Mouse (Mus musculus): ENCODE data around the gene Zfp239. TPM values are rescaled to one million over a fixed set of nuclear protein-coding genes. Genes with fewer than 3 reads are reported as not detected.
"Not testable (repeated sequence)": the region's sequence is repeated elsewhere in the genome, so short reads cannot be mapped to it uniquely, and the experiment has no call there.

The Zfp239 gene
- polyA plus RNA-seq (2021) = 14.3 TPM

DNA sequence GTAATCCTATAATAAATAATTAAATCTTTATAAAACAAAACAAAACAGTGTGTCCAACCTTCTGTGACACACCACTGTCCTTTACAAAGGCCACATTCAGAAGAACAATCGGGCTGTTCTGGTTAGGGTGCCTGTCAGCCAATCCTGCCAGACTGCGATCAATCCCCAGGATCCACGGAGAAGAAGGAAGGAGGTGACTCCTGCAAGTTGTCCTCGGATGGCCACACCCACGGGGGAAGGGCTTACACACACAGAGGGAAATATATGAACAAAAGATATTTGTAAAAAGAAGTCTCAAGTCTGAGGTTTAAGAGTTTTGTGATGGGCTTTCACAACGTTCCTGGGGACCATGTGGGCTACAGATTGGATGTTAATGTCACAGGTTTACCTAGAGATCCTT is at the start of gene Zfp239:
TSS of gene Zfp239 (plus strand) at position 253 of the 400 bp plus-strand sequence.
- no peaks in the 10 kb centered on the region for H3K27me3 ChIP-seq
- CTCF ChIA-PET = no interaction called here
- ATAC-seq = no peak
- TF ChIP-seq CTCF (IDR thresholded peaks at IDR 0.05) = no peak
- POLR2A ChIA-PET = no interaction called here
- DNase-seq (ENCODE audit: low read depth, low spot score) = no peak
- in situ Hi-C loops (cut with MboI; ENCODE audit: low pct_unique_long_range_greater_than_20kb) = loop anchor here (25.0 kb wide), 1 partner anchor 525 kb away; no protein-coding TSS in a partner anchor

DNA sequence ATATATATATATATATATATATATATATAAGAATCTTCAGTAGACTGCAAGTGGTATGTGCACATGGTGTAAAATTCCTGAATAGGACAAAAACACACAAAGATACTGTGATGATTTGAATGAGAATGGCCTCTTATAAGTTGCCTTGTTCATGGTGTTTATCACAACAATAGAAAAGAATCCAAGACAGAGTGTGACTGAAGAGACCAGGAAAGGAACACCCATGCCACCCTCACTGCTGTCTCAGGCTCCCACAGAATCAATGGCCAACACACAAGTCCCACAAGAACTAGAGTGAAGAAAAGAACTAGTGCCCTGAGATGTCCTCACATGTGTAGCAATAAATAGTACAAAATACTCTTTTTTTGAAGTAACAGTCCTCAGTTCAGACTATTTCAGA is 47.2 kb upstream of the Zfp239 start:
- no peaks in the 10 kb centered on the region for H3K27me3 ChIP-seq
- ATAC-seq (no peak), DNase-seq (ENCODE audit: low read depth, low spot score) (no peak)
- POLR2A ChIA-PET = no interaction called here
- CTCF ChIA-PET = interaction anchor here (1.7 kb wide), 1 partner anchor 11 kb away, joined by 5 read pairs; no protein-coding TSS in a partner anchor
- in situ Hi-C loops (cut with MboI; ENCODE audit: low pct_unique_long_range_greater_than_20kb) = loop anchor here (25.0 kb wide), 1 partner anchor 302 kb away; no protein-coding TSS in a partner anchor
- no peak for TF ChIP-seq CTCF (IDR thresholded peaks at IDR 0.05)

DNA sequence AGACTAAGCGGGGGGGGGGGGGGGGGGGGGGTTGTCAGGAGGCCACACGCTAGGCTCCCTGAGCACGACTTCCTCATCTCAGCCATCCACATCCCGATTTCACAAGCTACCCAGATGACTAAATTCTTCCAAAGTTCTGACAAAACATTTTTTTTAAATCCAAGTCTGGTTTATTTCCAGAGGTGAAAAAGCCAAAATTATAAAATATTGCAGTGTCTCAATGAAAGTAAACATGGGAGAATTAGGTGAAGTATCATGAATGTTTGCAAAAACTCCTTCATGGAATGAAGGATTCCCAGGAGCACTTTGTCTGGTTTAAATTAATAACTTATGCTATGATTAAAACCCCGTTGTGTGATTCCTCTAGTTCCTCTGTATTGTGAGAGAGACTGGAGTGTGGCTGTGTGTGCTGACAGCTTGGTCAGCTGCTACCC is 44.8 kb upstream of the Zfp239 start:
- ATAC-seq (no peak), DNase-seq (ENCODE audit: low read depth, low spot score) (no peak)
- TF ChIP-seq CTCF (IDR thresholded peaks at IDR 0.05) = no peak
- in situ Hi-C loops (cut with MboI; ENCODE audit: low pct_unique_long_range_greater_than_20kb) = loop anchor here (25.0 kb wide), 1 partner anchor 305 kb away; no protein-coding TSS in a partner anchor
- POLR2A ChIA-PET = no interaction called here
- CTCF ChIA-PET = no interaction called here
- no peaks in the 10 kb centered on the region for H3K27me3 ChIP-seq

DNA sequence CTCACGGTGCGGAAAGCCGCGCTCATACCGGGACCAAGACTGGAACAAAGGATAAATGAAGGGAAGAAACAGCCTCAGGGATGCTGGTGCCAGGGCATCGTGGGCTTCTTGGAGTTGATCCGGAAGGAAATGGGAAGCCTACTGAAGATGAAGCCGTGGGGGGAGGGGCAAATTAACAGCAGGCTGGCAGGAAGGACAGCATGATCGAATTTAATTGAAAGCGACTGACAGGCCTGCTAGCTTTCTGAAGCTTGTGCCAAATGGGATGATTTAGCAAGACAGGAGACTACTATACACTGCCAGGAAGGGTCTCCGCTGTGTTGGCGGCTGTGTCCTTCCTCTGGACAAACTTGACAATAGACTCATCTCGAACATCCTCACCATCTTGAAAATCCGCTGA is 41.6 kb upstream of the Zfp239 start:
- POLR2A ChIA-PET = no interaction called here
- TF ChIP-seq CTCF (IDR thresholded peaks at IDR 0.05) = no peak
- DNase-seq (ENCODE audit: low read depth, low spot score) (no peak), ATAC-seq (no peak)
- in situ Hi-C loops (cut with MboI; ENCODE audit: low pct_unique_long_range_greater_than_20kb) = loop anchor here (10.0 to 25.0 kb wide), 5 partner anchors 56 to 856 kb away; no protein-coding TSS in a partner anchor
- CTCF ChIA-PET = interaction anchor here (0.8 kb wide), 1 partner anchor 978 kb away, joined by 3 read pairs; no protein-coding TSS in a partner anchor
- no peaks in the 10 kb centered on the region for H3K27me3 ChIP-seq

DNA sequence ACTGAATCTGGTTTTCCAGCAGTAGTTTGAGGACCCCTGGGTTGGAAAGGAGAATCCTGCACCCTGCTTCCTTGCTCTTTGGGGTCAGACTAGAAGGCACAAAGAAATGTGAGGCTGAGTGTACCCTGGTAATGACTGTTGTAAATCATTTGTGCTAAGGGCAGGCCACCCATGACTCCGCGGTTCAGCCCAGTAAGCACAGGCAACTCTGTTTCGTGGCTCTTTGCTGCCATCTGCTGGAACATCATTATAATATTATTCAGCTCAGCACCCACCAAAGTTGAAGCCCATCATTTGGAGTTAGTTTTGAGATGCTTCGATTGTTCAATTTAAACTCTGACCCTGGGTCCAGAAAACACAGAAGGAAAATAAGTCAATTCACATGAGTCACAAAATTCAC is 36.5 kb upstream of the Zfp239 start:
- CTCF ChIA-PET = interaction anchor here (1.1 to 1.6 kb wide), 2 partner anchors 211 to 652 kb away, joined by 3 to 6 read pairs; no protein-coding TSS in a partner anchor
- POLR2A ChIA-PET = no interaction called here
- H3K27me3 ChIP-seq = no peaks in the 10 kb centered on the region
- in situ Hi-C loops (cut with MboI; ENCODE audit: low pct_unique_long_range_greater_than_20kb) = loop anchor here (5.0 to 10.0 kb wide), 7 partner anchors 61 to 1173 kb away; partner anchors contain the start of gene Depp1
- DNase-seq (ENCODE audit: low read depth, low spot score) (no peak), ATAC-seq (no peak)
- TF ChIP-seq CTCF (IDR thresholded peaks at IDR 0.05) = peak; percentile 78

DNA sequence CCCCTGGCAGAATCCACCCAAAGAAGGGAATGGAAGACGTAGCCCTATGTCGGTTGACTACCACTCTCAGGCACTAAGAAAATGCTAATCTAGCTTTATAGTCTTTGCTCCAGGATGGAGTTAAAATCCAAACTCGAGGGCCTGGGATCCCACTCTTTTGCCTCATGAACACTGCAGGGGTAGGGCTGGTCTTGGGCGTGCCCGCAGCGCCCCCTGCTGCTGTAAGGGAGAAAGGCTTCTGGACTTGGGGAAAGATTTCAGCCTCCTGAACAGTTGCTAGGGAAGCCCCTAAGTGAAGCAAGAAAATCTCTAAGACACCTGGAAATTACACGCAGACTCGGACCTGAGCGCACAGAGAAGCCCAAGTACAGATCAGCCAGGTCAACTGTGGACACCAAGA is 33.6 kb upstream of the Zfp239 start:
- no peak for DNase-seq (ENCODE audit: low read depth, low spot score)
- POLR2A ChIA-PET = interaction anchor here (0.6 kb wide), 1 partner anchor 24 kb away, joined by 4 read pairs; no protein-coding TSS in a partner anchor
- peak; percentile 39 for ATAC-seq
- in situ Hi-C loops (cut with MboI; ENCODE audit: low pct_unique_long_range_greater_than_20kb) = loop anchor here (5.0 to 10.0 kb wide), 7 partner anchors 63 to 1176 kb away; partner anchors contain the start of gene Depp1
- CTCF ChIA-PET = interaction anchor here (1.1 to 1.6 kb wide), 3 partner anchors 659 to 1175 kb away, joined by 3 to 7 read pairs (median 3); partner anchors contain the start of gene Cxcl12
- no peaks in the 10 kb centered on the region for H3K27me3 ChIP-seq
- TF ChIP-seq CTCF (IDR thresholded peaks at IDR 0.05) = peak; percentile 96

DNA sequence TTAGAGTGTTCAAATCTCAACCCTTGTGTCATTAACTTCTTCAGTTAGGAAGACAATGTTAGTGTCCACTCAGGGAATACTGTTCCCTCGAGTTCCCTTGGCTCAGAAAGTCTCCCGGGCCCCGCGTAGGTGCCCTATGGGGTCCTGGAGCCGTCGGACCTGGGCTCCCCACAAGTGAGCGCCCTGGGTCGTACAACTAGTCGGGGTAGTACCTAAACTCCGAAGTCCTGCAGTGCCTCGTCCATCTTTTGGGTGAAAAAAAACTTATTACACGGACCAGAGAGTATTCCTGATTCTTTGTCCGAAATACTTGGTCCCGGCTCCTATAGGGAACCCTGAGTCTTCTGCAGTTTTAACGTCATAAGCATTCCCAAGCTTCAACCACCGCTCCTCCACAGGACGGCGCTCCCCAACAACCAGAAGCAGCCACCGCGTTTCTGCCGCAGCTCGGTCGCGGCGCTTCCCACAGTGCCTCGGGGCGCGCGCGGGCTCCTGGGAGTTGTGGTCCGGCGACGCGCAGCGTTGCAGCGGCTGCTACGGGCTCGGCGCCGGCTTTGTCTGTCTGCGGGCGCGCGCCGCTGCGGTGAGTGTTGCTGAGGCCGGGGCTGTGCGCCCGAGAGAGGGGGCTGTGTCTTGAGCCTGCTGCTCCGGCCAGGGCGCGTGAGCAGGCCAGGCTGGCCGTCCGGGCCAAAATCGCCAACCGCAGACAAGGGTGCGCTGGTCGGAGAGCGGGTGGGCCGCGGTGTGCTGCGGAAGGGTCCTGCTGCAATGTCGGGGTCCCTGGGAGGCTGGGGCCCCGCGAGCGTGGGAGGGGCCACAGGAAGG is 21.0 kb upstream of the Zfp239 start, which contains the start of gene Zfp637:
TSS of gene Zfp637 (plus strand) at position 495 of the 825 bp plus-strand sequence.
- in situ Hi-C loops (cut with MboI; ENCODE audit: low pct_unique_long_range_greater_than_20kb) = no loop called here
- peak; percentile 95 for ATAC-seq
- peak; percentile 90 for TF ChIP-seq CTCF (IDR thresholded peaks at IDR 0.05)
- no peak for DNase-seq (ENCODE audit: low read depth, low spot score)
- ChIA-PET CTCF (interaction anchor here (1.1 to 1.7 kb wide), 3 partner anchors 15 to 579 kb away, joined by 3 to 6 read pairs (median 5); partner anchors contain the start of gene Bms1), POLR2A (interaction anchor here (0.7 to 1.2 kb wide), 3 partner anchors 23 to 42 kb away, joined by 3 to 4 read pairs (median 3); no protein-coding TSS in a partner anchor)
- peaks cover 4% of the 10 kb centered on the region for H3K27me3 ChIP-seq

DNA sequence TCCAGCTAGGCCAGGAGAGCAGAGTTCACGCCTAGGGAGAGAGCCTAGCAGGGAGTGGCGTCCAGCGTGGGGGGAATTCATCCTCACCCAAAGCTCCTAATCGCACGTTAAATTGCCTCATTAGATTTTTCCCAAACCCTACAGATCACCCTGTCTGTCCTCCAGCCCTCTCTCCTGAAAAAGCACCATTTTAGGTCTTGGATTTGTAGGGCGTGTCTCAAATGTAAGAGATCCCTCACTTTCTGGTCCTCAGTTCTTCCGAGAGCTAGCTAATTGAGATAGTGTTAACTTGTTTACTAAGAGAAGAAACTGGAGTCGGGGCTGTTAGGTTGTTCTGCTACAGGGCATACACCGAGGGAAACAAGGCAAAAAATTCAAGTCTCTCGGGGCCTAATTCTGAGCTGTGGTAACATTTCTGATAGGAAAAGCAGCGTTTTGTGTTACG is 20.4 kb upstream of the Zfp239 start:
- in situ Hi-C loops (cut with MboI; ENCODE audit: low pct_unique_long_range_greater_than_20kb) = no loop called here
- CTCF ChIA-PET = interaction anchor here (1.1 to 1.7 kb wide), 4 partner anchors 14 to 578 kb away, joined by 3 to 6 read pairs (median 4); partner anchors contain the start of gene Bms1
- H3K27me3 ChIP-seq = peaks cover 4% of the 10 kb centered on the region
- no peak for TF ChIP-seq CTCF (IDR thresholded peaks at IDR 0.05)
- POLR2A ChIA-PET = interaction anchor here (0.7 to 1.2 kb wide), 4 partner anchors 18 to 74 kb away, joined by 3 to 5 read pairs (median 4); no protein-coding TSS in a partner anchor
- DNase-seq (ENCODE audit: low read depth, low spot score) (no peak), ATAC-seq (peak; percentile 22)

DNA sequence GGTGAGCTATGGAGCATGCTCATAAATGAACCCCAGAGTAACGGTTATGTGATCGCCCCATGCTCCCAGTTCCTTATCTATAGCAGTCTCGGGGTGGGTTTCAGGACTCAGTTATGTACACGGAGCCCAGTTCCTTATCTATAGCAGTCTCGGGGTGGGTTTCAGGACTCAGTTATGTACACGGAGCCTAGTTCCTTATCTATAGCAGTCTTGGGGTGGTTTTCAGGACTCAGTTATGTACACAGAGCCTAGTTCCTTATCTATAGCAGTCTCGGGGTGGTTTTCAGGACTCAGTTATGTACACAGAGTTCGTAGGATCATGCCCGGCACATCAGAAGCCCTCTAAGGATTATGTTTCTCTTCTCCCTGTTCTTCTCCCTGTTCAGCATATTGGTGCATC is 17.3 kb upstream of the Zfp239 start:
- ChIA-PET POLR2A (interaction anchor here (0.7 kb wide), 2 partner anchors 468 to 1602 kb away, joined by 3 to 4 read pairs; no protein-coding TSS in a partner anchor), CTCF (no interaction called here)
- in situ Hi-C loops (cut with MboI; ENCODE audit: low pct_unique_long_range_greater_than_20kb) = no loop called here
- TF ChIP-seq CTCF (IDR thresholded peaks at IDR 0.05) = no peak
- no peaks in the 10 kb centered on the region for H3K27me3 ChIP-seq
- no peak for DNase-seq (ENCODE audit: low read depth, low spot score)
- ATAC-seq = no peak

DNA sequence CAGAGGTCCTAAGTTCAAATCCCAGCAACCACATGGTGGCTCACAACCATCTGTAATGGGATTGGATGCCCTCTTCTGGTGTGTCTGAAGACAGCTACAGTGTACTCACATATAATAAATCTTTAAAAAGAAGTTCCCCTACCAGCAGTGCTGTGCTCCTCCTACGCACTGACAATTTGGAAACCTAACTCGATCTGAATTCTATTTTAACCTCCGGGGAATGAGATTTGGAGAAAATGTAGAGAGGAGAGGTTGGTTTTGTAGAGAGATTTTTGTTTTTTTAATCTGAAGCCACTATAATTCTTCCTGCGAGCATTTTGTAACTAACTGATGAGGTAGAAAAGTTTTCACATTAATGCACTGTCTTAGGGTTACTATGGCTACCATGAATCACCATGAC is 15.2 kb upstream of the Zfp239 start:
- CTCF ChIA-PET = interaction anchor here (1.3 kb wide), 1 partner anchor 73 kb away, joined by 3 read pairs; no protein-coding TSS in a partner anchor
- POLR2A ChIA-PET; DNase-seq (ENCODE audit: low read depth, low spot score); in situ Hi-C loops (cut with MboI; ENCODE audit: low pct_unique_long_range_greater_than_20kb); H3K27me3 ChIP-seq; ATAC-seq: not testable (repeated sequence)
